Mouse (Mus musculus) erythroblast, embryonic 14.5 days (primary cell): ENCODE data around the gene Rpl23a.

Experiments
- GATA1 ChIP-seq: IDR thresholded peaks from 2 replicates; pipeline ENCODE4 v1.6.1; 2012; ENCODE audit warnings: low read length, inconsistent platforms, mixed read lengths
- TAL1 ChIP-seq: IDR thresholded peaks from 3 replicates; pipeline ENCODE4 v1.6.1; 2012; ENCODE audit warnings: low read length, inconsistent platforms, mixed read lengths

- TF ChIP-seq TAL1 (no peak), GATA1 (no peak)
Observed at GRCm38 (mm10) chr11:78172748-78173383, 10.5 kb downstream of the Rpl23a start.
